Mouse (Mus musculus) T-helper 2 cell (primary cell): ENCODE measurements at regions not wholly inside any gene's neighbourhood (a gene's known extent, or its start where the extent isn't known, plus 50 kb on each side); places are given as distances from the start of the nearest gene placed in this dataset.

ENCODE experiments used
- in situ Hi-C: fragments of 300-600 bp; cut with MboI, MseI; formaldehyde crosslinking; loops from one replicate; pipeline ENCODE4 v1.15.1; 2025; ENCODE audit warnings: high pct_unique_total_duplicates

- in situ Hi-C loops: loop anchor here (25.0 kb wide), 1 partner anchor 516 kb away; no protein-coding TSS in a partner anchor
Measured at GRCm38 (mm10) chrX:136321692-136322091, 51.6 kb downstream of the Bex3 start.

- in situ Hi-C loops: no loop called here
Measured at GRCm38 (mm10) chrX:136365809-136366208, 95.8 kb downstream of the Bex3 start.
